Mouse (Mus musculus): ENCODE results near the gene Lrrc4c. TPM values are rescaled to one million over a fixed set of nuclear protein-coding genes. Genes with fewer than 3 reads are reported as not detected.
A peak's percentile ranks its signal among the peaks of the same experiment; 100 is the strongest.

Lrrc4c gene
- polyA plus RNA-seq, 1 experiment from 2014 or later = 6.7 TPM

GRCm38 (mm10) chr2:97138454-97138853 is 820.5 kb downstream of the Lrrc4c start:
- no peaks in the 10 kb centered on the region for H3K27me3 ChIP-seq (ENCODE audit: control insufficient read depth, insufficient read depth, low read length)
- H3K4me2 ChIP-seq (ENCODE audit: low read depth, low read length, severe bottlenecking) = no peak overlapping the region
- 88% methylated on average over 3 of the region's 3 CpGs for WGBS
- DNase-seq (ENCODE audit: low spot score) (no peak), ATAC-seq (replicated peaks; ENCODE audit: low FRiP score) (no peak)
- no peak overlapping the region for H3K27ac ChIP-seq (ENCODE audit: low read depth, low read length)
- H3K9ac ChIP-seq (ENCODE audit: low read length) = no peak overlapping the region
- no peaks in the 10 kb centered on the region for H3K4me1 ChIP-seq (replicated peaks; ENCODE audit: control insufficient read depth, insufficient read depth, low read length)
- no peak overlapping the region for H3K4me3 ChIP-seq (ENCODE audit: low read depth, low read length)
- H3K9me3 ChIP-seq (ENCODE audit: control insufficient read depth, low read length) = no peaks in the 10 kb centered on the region
- no peaks in the 10 kb centered on the region for H3K36me3 ChIP-seq (ENCODE audit: control insufficient read depth, insufficient read depth, low read length)

GRCm38 (mm10) chr2:97151626-97152194 is 833.7 kb downstream of the Lrrc4c start:
- Histone ChIP-seq H3K9ac (ENCODE audit: low read length) (no peak overlapping the region), H3K4me1 (replicated peaks; ENCODE audit: control insufficient read depth, insufficient read depth, low read length) (no peaks in the 10 kb centered on the region), H3K36me3 (ENCODE audit: control insufficient read depth, insufficient read depth, low read length) (no peaks in the 10 kb centered on the region), H3K27me3 (ENCODE audit: control insufficient read depth, insufficient read depth, low read length) (no peaks in the 10 kb centered on the region), H3K4me2 (ENCODE audit: low read depth, low read length, severe bottlenecking) (no peak overlapping the region), H3K9me3 (ENCODE audit: control insufficient read depth, low read length) (no peaks in the 10 kb centered on the region), H3K27ac (ENCODE audit: low read depth, low read length) (no peak overlapping the region), H3K4me3 (ENCODE audit: low read depth, low read length) (no peak overlapping the region)
- WGBS = 95% methylated on average over 3 of the region's 3 CpGs
- DNase-seq (ENCODE audit: low spot score) = no peak
- ATAC-seq (replicated peaks; ENCODE audit: low FRiP score) = no peak

- Histone ChIP-seq H3K27me3 (ENCODE audit: control insufficient read depth, insufficient read depth, low read length) (no peaks in the 10 kb centered on the region), H3K27ac (ENCODE audit: low read depth, low read length) (no peak overlapping the region), H3K9me3 (ENCODE audit: control insufficient read depth, low read length) (no peaks in the 10 kb centered on the region), H3K4me3 (ENCODE audit: low read depth, low read length) (no peak overlapping the region), H3K4me2 (ENCODE audit: low read depth, low read length, severe bottlenecking) (no peak overlapping the region), H3K9ac (ENCODE audit: low read length) (no peak overlapping the region), H3K36me3 (ENCODE audit: control insufficient read depth, insufficient read depth, low read length) (no peaks in the 10 kb centered on the region), H3K4me1 (replicated peaks; ENCODE audit: control insufficient read depth, insufficient read depth, low read length) (no peaks in the 10 kb centered on the region)
- 95% methylated on average over 2 of the region's 2 CpGs for WGBS
- DNase-seq (ENCODE audit: low spot score) = no peak
- no peak for ATAC-seq (replicated peaks; ENCODE audit: low FRiP score)
Observed at GRCm38 (mm10) chr2:97165745-97166144, 847.8 kb downstream of the Lrrc4c start.

GRCm38 (mm10) chr2:97178399-97178798 is 860.4 kb downstream of the Lrrc4c start:
- no peaks in the 10 kb centered on the region for H3K9me3 ChIP-seq (ENCODE audit: control insufficient read depth, low read length)
- no peaks in the 10 kb centered on the region for H3K4me1 ChIP-seq (replicated peaks; ENCODE audit: control insufficient read depth, insufficient read depth, low read length)
- ATAC-seq (replicated peaks; ENCODE audit: low FRiP score) (no peak), DNase-seq (ENCODE audit: low spot score) (no peak)
- no peak overlapping the region for H3K27ac ChIP-seq (ENCODE audit: low read depth, low read length)
- no peak overlapping the region for H3K9ac ChIP-seq (ENCODE audit: low read length)
- WGBS = 93% methylated on average over 4 of the region's 4 CpGs
- no peaks in the 10 kb centered on the region for H3K27me3 ChIP-seq (ENCODE audit: control insufficient read depth, insufficient read depth, low read length)
- no peak overlapping the region for H3K4me3 ChIP-seq (ENCODE audit: low read depth, low read length)
- no peaks in the 10 kb centered on the region for H3K36me3 ChIP-seq (ENCODE audit: control insufficient read depth, insufficient read depth, low read length)
- no peak overlapping the region for H3K4me2 ChIP-seq (ENCODE audit: low read depth, low read length, severe bottlenecking)

GRCm38 (mm10) chr2:97196968-97197606 is 879.1 kb downstream of the Lrrc4c start:
- Histone ChIP-seq H3K27ac (ENCODE audit: low read depth, low read length) (no peak overlapping the region), H3K27me3 (ENCODE audit: control insufficient read depth, insufficient read depth, low read length) (no peaks in the 10 kb centered on the region), H3K9me3 (ENCODE audit: control insufficient read depth, low read length) (no peaks in the 10 kb centered on the region), H3K4me3 (ENCODE audit: low read depth, low read length) (no peak overlapping the region), H3K9ac (ENCODE audit: low read length) (no peak overlapping the region), H3K36me3 (ENCODE audit: control insufficient read depth, insufficient read depth, low read length) (no peaks in the 10 kb centered on the region), H3K4me2 (ENCODE audit: low read depth, low read length, severe bottlenecking) (no peak overlapping the region), H3K4me1 (replicated peaks; ENCODE audit: control insufficient read depth, insufficient read depth, low read length) (0 out of 2 replicates have a peak, but pooled peaks cover 1% of the 10 kb centered on the region)
- 0 out of 2 replicates have a peak, but pooled peaks have one; percentile 49 for ATAC-seq (replicated peaks; ENCODE audit: low FRiP score)
- DNase-seq (ENCODE audit: low spot score) = no peak
- WGBS = 63% methylated on average over 4 of the region's 4 CpGs

DNA sequence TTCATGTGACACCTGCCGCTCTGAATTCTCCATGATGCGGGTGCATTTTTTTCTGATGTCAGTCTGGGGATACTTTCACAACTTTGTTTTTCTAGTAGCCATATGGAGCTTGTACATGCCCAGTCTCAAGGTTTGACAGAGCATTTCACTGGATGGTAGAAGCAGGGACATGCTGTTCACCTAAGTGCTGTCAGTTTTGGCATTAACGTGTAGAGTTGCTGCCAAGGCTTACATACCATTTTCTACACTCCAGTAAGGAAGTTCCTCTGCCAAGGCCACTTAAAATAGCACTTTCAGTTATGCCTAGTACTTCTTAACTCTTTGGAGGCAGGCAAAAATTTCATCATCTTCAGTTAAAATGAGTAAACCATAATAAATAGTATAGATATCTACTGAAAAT is 915.0 kb downstream of the Lrrc4c start:
- no peak overlapping the region for H3K4me3 ChIP-seq (ENCODE audit: low read depth, low read length)
- no peaks in the 10 kb centered on the region for H3K4me1 ChIP-seq (replicated peaks; ENCODE audit: control insufficient read depth, insufficient read depth, low read length)
- H3K4me2 ChIP-seq (ENCODE audit: low read depth, low read length, severe bottlenecking) = no peak overlapping the region
- 96% methylated on average over 3 of the region's 3 CpGs for WGBS
- DNase-seq (ENCODE audit: low spot score) (no peak), ATAC-seq (replicated peaks; ENCODE audit: low FRiP score) (no peak)
- no peaks in the 10 kb centered on the region for H3K9me3 ChIP-seq (ENCODE audit: control insufficient read depth, low read length)
- no peak overlapping the region for H3K27ac ChIP-seq (ENCODE audit: low read depth, low read length)
- H3K36me3 ChIP-seq (ENCODE audit: control insufficient read depth, insufficient read depth, low read length) = no peaks in the 10 kb centered on the region
- no peaks in the 10 kb centered on the region for H3K27me3 ChIP-seq (ENCODE audit: control insufficient read depth, insufficient read depth, low read length)
- H3K9ac ChIP-seq (ENCODE audit: low read length) = no peak overlapping the region

DNA sequence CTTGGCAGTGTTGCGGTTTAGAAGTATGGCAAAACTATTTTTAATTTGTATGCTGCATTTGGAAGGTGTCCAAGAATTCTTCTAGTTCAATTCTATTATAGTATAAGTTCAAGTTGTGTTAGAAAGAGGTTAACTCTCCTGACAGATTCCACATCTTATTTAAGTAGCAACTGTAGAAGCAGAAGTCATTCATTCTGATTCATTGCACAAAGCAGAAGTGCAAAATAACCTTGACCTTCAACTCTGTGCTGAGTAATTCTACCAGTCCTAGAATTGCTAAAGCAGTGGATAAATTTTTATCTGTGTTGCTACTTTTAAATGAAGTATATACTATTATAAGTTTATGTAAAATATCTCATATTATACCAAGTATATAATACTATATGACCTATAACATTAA is 916.1 kb downstream of the Lrrc4c start:
- no peaks in the 10 kb centered on the region for H3K27me3 ChIP-seq (ENCODE audit: control insufficient read depth, insufficient read depth, low read length)
- H3K9ac ChIP-seq (ENCODE audit: low read length) = no peak overlapping the region
- no peaks in the 10 kb centered on the region for H3K36me3 ChIP-seq (ENCODE audit: control insufficient read depth, insufficient read depth, low read length)
- H3K4me3 ChIP-seq (ENCODE audit: low read depth, low read length) = no peak overlapping the region
- WGBS = 91% methylated on average over 1 of the region's 1 CpGs
- no peak overlapping the region for H3K27ac ChIP-seq (ENCODE audit: low read depth, low read length)
- ATAC-seq (replicated peaks; ENCODE audit: low FRiP score) = no peak
- no peaks in the 10 kb centered on the region for H3K4me1 ChIP-seq (replicated peaks; ENCODE audit: control insufficient read depth, insufficient read depth, low read length)
- no peaks in the 10 kb centered on the region for H3K9me3 ChIP-seq (ENCODE audit: control insufficient read depth, low read length)
- H3K4me2 ChIP-seq (ENCODE audit: low read depth, low read length, severe bottlenecking) = no peak overlapping the region
- DNase-seq (ENCODE audit: low spot score) = no peak

- no peaks in the 10 kb centered on the region for H3K9me3 ChIP-seq (ENCODE audit: control insufficient read depth, low read length)
- WGBS = 84% methylated on average over 2 of the region's 2 CpGs
- no peak overlapping the region for H3K9ac ChIP-seq (ENCODE audit: low read length)
- no peak overlapping the region for H3K27ac ChIP-seq (ENCODE audit: low read depth, low read length)
- H3K4me3 ChIP-seq (ENCODE audit: low read depth, low read length) = no peak overlapping the region
- H3K4me1 ChIP-seq (replicated peaks; ENCODE audit: control insufficient read depth, insufficient read depth, low read length) = no peaks in the 10 kb centered on the region
- H3K4me2 ChIP-seq (ENCODE audit: low read depth, low read length, severe bottlenecking) = no peak overlapping the region
- no peaks in the 10 kb centered on the region for H3K27me3 ChIP-seq (ENCODE audit: control insufficient read depth, insufficient read depth, low read length)
- no peak for DNase-seq (ENCODE audit: low spot score)
- no peaks in the 10 kb centered on the region for H3K36me3 ChIP-seq (ENCODE audit: control insufficient read depth, insufficient read depth, low read length)
- no peak for ATAC-seq (replicated peaks; ENCODE audit: low FRiP score)
Observed at GRCm38 (mm10) chr2:97274651-97275050, 956.7 kb downstream of the Lrrc4c start.

GRCm38 (mm10) chr2:97284986-97285385 is 967.0 kb downstream of the Lrrc4c start:
- Histone ChIP-seq H3K27me3 (ENCODE audit: control insufficient read depth, insufficient read depth, low read length) (no peaks in the 10 kb centered on the region), H3K27ac (ENCODE audit: low read depth, low read length) (no peak overlapping the region), H3K9me3 (ENCODE audit: control insufficient read depth, low read length) (no peaks in the 10 kb centered on the region), H3K36me3 (ENCODE audit: control insufficient read depth, insufficient read depth, low read length) (no peaks in the 10 kb centered on the region), H3K9ac (ENCODE audit: low read length) (no peak overlapping the region), H3K4me3 (ENCODE audit: low read depth, low read length) (no peak overlapping the region), H3K4me2 (ENCODE audit: low read depth, low read length, severe bottlenecking) (no peak overlapping the region), H3K4me1 (replicated peaks; ENCODE audit: control insufficient read depth, insufficient read depth, low read length) (no peaks in the 10 kb centered on the region)
- ATAC-seq (replicated peaks; ENCODE audit: low FRiP score) (no peak), DNase-seq (ENCODE audit: low spot score) (no peak)

Measured in forebrain, embryonic 11.5 days (tissue).